Mouse (Mus musculus) natural killer cell, adult 2 months (primary cell): ENCODE data around the gene Rbms1.
A peak's percentile ranks its signal among the peaks of the same experiment; 100 is the strongest.

ENCODE experiments used
- DNase-seq, 2 experiments: peaks; one replicate each; pipeline ENCODE4 v3.0.0; 2022; ENCODE audit warnings: low spot score in 2 of 2

The Rbms1 gene

GRCm38 (mm10) chr2:60962671-60963421, at the start of gene Rbms1:
Gene Rbms1, minus strand, starts transcription at chr2:60963192.
- no peak for DNase-seq

GRCm38 (mm10) chr2:61012249-61012828, 49.3 kb upstream of the Rbms1 start:
- DNase-seq: no peak

- DNase-seq: no peak
Measured at GRCm38 (mm10) chr2:60986286-60986685, 23.3 kb upstream of the Rbms1 start.

GRCm38 (mm10) chr2:60978538-60979313, 15.7 kb upstream of the Rbms1 start:
- no peak for DNase-seq

GRCm38 (mm10) chr2:60972189-60972814, 9.3 kb upstream of the Rbms1 start:
- DNase-seq: no peak

GRCm38 (mm10) chr2:60963616-60964015, 624 bp upstream of the Rbms1 start:
- no peak for DNase-seq

- no peak for DNase-seq
Measured at GRCm38 (mm10) chr2:60962001-60962670, 856 bp downstream of the Rbms1 start.

GRCm38 (mm10) chr2:60961281-60961680, 1.7 kb downstream of the Rbms1 start:
- no peak for DNase-seq

GRCm38 (mm10) chr2:60948241-60948640, 14.8 kb downstream of the Rbms1 start:
- no peak for DNase-seq

- no peak for DNase-seq
Measured at GRCm38 (mm10) chr2:60947817-60948216, 15.2 kb downstream of the Rbms1 start.

- no peak for DNase-seq
Measured at GRCm38 (mm10) chr2:60940454-60940961, 22.5 kb downstream of the Rbms1 start.

GRCm38 (mm10) chr2:60939957-60940356, 23.0 kb downstream of the Rbms1 start:
- no peak for DNase-seq

GRCm38 (mm10) chr2:60936910-60937309, 26.1 kb downstream of the Rbms1 start:
- DNase-seq: no peak

GRCm38 (mm10) chr2:60928948-60929347, 34.0 kb downstream of the Rbms1 start:
- no peak for DNase-seq

- DNase-seq: peak in 1 of 2 experiments; percentile 22
Measured at GRCm38 (mm10) chr2:60927906-60928775, 34.9 kb downstream of the Rbms1 start.

- no peak for DNase-seq
Measured at GRCm38 (mm10) chr2:60925063-60925462, 37.9 kb downstream of the Rbms1 start.

- DNase-seq: peak in 1 of 2 experiments; percentile 4
Measured at GRCm38 (mm10) chr2:60923756-60924544, 39.0 kb downstream of the Rbms1 start.

GRCm38 (mm10) chr2:60923111-60923510, 39.9 kb downstream of the Rbms1 start:
- DNase-seq: no peak

GRCm38 (mm10) chr2:60922351-60922750, 40.6 kb downstream of the Rbms1 start:
- DNase-seq: no peak

- DNase-seq: no peak
Measured at GRCm38 (mm10) chr2:60920076-60920475, 42.9 kb downstream of the Rbms1 start.
